Mouse (Mus musculus) liver, embryonic 13.5 days (tissue): ENCODE results near the gene Sdc1. TPM values are rescaled to one million over a fixed set of nuclear protein-coding genes. Genes with fewer than 3 reads are reported as not detected.

Experiments used
- ATAC-seq: fragments of 200-750 bp; cut with Nextera tagmentation; 2 replicates; pipeline ENCODE4 v1.8.0; 2017; ENCODE audit warnings: low read depth, mild to moderate bottlenecking, moderate number of reproducible peaks, moderate library complexity
- DNase-seq: peaks from one replicate; pipeline ENCODE4 v3.0.0; 2022
- H3K27ac ChIP-seq: fragments of 300-500 bp; sonication (generic); 2 replicates; pipeline ENCODE4 v1.5.1; 2015; ENCODE audit warnings: moderate library complexity, mild to moderate bottlenecking, inconsistent platforms
- H3K27me3 ChIP-seq: fragments of 300-500 bp; sonication (generic); 2 replicates; pipeline ENCODE4 v1.6.1; 2015; ENCODE audit warnings: mild to moderate bottlenecking, inconsistent platforms
- H3K36me3 ChIP-seq: fragments of 300-500 bp; sonication (generic); 2 replicates; pipeline ENCODE4 v1.6.1; 2015; ENCODE audit warnings: mild to moderate bottlenecking, inconsistent platforms
- H3K4me1 ChIP-seq: fragments of 300-500 bp; sonication (generic); replicated peaks from 2 replicates; pipeline ENCODE4 v1.6.1; 2015; ENCODE audit warnings: inconsistent platforms
- H3K4me2 ChIP-seq: fragments of 300-500 bp; sonication (generic); 2 replicates; pipeline ENCODE4 v1.6.1; 2015; ENCODE audit warnings: inconsistent platforms, mild to moderate bottlenecking, moderate library complexity
- H3K4me3 ChIP-seq: fragments of 300-500 bp; sonication (generic); replicated peaks from 2 replicates; pipeline ENCODE4 v1.5.1; 2015; ENCODE audit warnings: mild to moderate bottlenecking, inconsistent platforms
- H3K9ac ChIP-seq: fragments of 300-500 bp; sonication (generic); 2 replicates; pipeline ENCODE4 v1.6.1; 2015; ENCODE audit warnings: mild to moderate bottlenecking, inconsistent platforms
- H3K9me3 ChIP-seq: fragments of 300-500 bp; sonication (generic); replicated peaks from 2 replicates; pipeline ENCODE4 v1.6.1; 2016; ENCODE audit warnings: inconsistent platforms
- WGBS: fragments of 180-500 bp; shearing (Covaris S2); methylation state at CpG from one replicate; pipeline ENCODE4 v1.1.7; 2015; ENCODE audit not compliant: insufficient replicate concordance; 5-methylcytosine and 5-hydroxymethylcytosine counted together
- polyA plus RNA-seq: library from polyadenylated mRNA; unstranded; fragments of >200 nt; fragmentation: Nextera tagmentation; extraction: Ambion mirVana; gene quantifications from 2 replicates; pipeline ENCODE4 v1.2.1, GENCODE M21; 2015

Sdc1 gene
- polyA plus RNA-seq, 1 experiment from 2014 or later = 23.3 TPM

GRCm38 (mm10) chr12:8782565-8782964 is 11.4 kb downstream of the Sdc1 start:
- WGBS = 46% methylated on average over 3 of the region's 3 CpGs
- Histone ChIP-seq H3K9me3 (no peaks in the 10 kb centered on the region), H3K27ac (no peak overlapping the region), H3K9ac (no peak overlapping the region), H3K27me3 (no peaks in the 10 kb centered on the region), H3K4me2 (no peak overlapping the region), H3K4me3 (no peak overlapping the region), H3K36me3 (no peaks in the 10 kb centered on the region), H3K4me1 (peaks cover 66% of the 10 kb centered on the region)
- DNase-seq = no peak
- no peak for ATAC-seq

- DNase-seq (no peak), ATAC-seq (no peak)
- no peak overlapping the region for H3K4me2 ChIP-seq
- H3K36me3 ChIP-seq = no peaks in the 10 kb centered on the region
- H3K27me3 ChIP-seq = no peaks in the 10 kb centered on the region
- H3K9ac ChIP-seq = no peak overlapping the region
- H3K9me3 ChIP-seq = no peaks in the 10 kb centered on the region
- no peak overlapping the region for H3K4me3 ChIP-seq
- H3K4me1 ChIP-seq = peaks cover 60% of the 10 kb centered on the region
- H3K27ac ChIP-seq = no peak overlapping the region
- WGBS = 64% methylated on average over 9 of the region's 9 CpGs
Observed at GRCm38 (mm10) chr12:8784189-8784588, 13.1 kb downstream of the Sdc1 start.

- H3K9me3 ChIP-seq = no peaks in the 10 kb centered on the region
- H3K4me1 ChIP-seq = peaks cover 39% of the 10 kb centered on the region
- peaks cover 15% of the 10 kb centered on the region for H3K36me3 ChIP-seq
- H3K4me3 ChIP-seq = no peak overlapping the region
- H3K4me2 ChIP-seq = no peak overlapping the region
- H3K27ac ChIP-seq = no peak overlapping the region
- DNase-seq (no peak), ATAC-seq (no peak)
- H3K27me3 ChIP-seq = no peaks in the 10 kb centered on the region
- H3K9ac ChIP-seq = no peak overlapping the region
- WGBS = 60% methylated on average over 5 of the region's 5 CpGs
Observed at GRCm38 (mm10) chr12:8786476-8786875, 15.4 kb downstream of the Sdc1 start.

- Histone ChIP-seq H3K36me3 (peaks cover 19% of the 10 kb centered on the region), H3K27ac (no peak overlapping the region), H3K4me1 (peaks cover 33% of the 10 kb centered on the region), H3K27me3 (no peaks in the 10 kb centered on the region), H3K9me3 (no peaks in the 10 kb centered on the region), H3K4me2 (no peak overlapping the region), H3K9ac (no peak overlapping the region), H3K4me3 (no peak overlapping the region)
- WGBS = 70% methylated on average over 12 of the region's 12 CpGs
- ATAC-seq (no peak), DNase-seq (no peak)
Observed at GRCm38 (mm10) chr12:8786984-8787730, 16.0 kb downstream of the Sdc1 start.

- Histone ChIP-seq H3K27ac (no peak overlapping the region), H3K4me2 (no peak overlapping the region), H3K9me3 (no peaks in the 10 kb centered on the region), H3K36me3 (peaks cover 22% of the 10 kb centered on the region), H3K9ac (no peak overlapping the region), H3K4me1 (peaks cover 30% of the 10 kb centered on the region), H3K4me3 (no peak overlapping the region), H3K27me3 (no peaks in the 10 kb centered on the region)
- DNase-seq (no peak), ATAC-seq (no peak)
- 67% methylated on average over 3 of the region's 3 CpGs for WGBS
Observed at GRCm38 (mm10) chr12:8788469-8788868, 17.3 kb downstream of the Sdc1 start.

GRCm38 (mm10) chr12:8790615-8791014 is 19.5 kb downstream of the Sdc1 start:
- Histone ChIP-seq H3K27me3 (no peaks in the 10 kb centered on the region), H3K9ac (no peak overlapping the region), H3K4me2 (no peak overlapping the region), H3K4me1 (peaks cover 16% of the 10 kb centered on the region), H3K36me3 (peaks cover 22% of the 10 kb centered on the region), H3K27ac (no peak overlapping the region), H3K9me3 (no peaks in the 10 kb centered on the region), H3K4me3 (no peak overlapping the region)
- DNase-seq (no peak), ATAC-seq (no peak)
- 80% methylated on average over 12 of the region's 12 CpGs for WGBS

GRCm38 (mm10) chr12:8793410-8794051 is 22.4 kb downstream of the Sdc1 start:
- Histone ChIP-seq H3K4me1 (peaks cover 7% of the 10 kb centered on the region), H3K4me3 (no peak overlapping the region), H3K27me3 (no peaks in the 10 kb centered on the region), H3K9ac (no peak overlapping the region), H3K4me2 (no peak overlapping the region), H3K27ac (no peak overlapping the region; the same call in 1 of the 2 replicates), H3K36me3 (peaks cover 22% of the 10 kb centered on the region), H3K9me3 (no peaks in the 10 kb centered on the region)
- WGBS = 60% methylated on average over 2 of the region's 2 CpGs
- ATAC-seq = peak; percentile 70
- DNase-seq = no peak

GRCm38 (mm10) chr12:8797936-8798335 is 26.8 kb downstream of the Sdc1 start:
- DNase-seq (no peak), ATAC-seq (no peak)
- Histone ChIP-seq H3K27me3 (no peaks in the 10 kb centered on the region), H3K4me1 (peaks cover 7% of the 10 kb centered on the region), H3K4me2 (no peak overlapping the region), H3K36me3 (no peaks in the 10 kb centered on the region), H3K27ac (no peak overlapping the region), H3K4me3 (no peak overlapping the region), H3K9ac (no peak overlapping the region), H3K9me3 (no peaks in the 10 kb centered on the region)
- WGBS = 73% methylated on average over 7 of the region's 7 CpGs

- Histone ChIP-seq H3K27me3 (no peaks in the 10 kb centered on the region), H3K4me3 (no peak overlapping the region), H3K36me3 (no peaks in the 10 kb centered on the region), H3K9ac (no peak overlapping the region), H3K4me1 (peaks cover 1% of the 10 kb centered on the region), H3K9me3 (no peaks in the 10 kb centered on the region), H3K27ac (no peak overlapping the region), H3K4me2 (no peak overlapping the region)
- DNase-seq = no peak
- ATAC-seq = no peak
- WGBS = 41% methylated on average over 9 of the region's 9 CpGs
Observed at GRCm38 (mm10) chr12:8798486-8799020, 27.4 kb downstream of the Sdc1 start.

GRCm38 (mm10) chr12:8803421-8804076 is 32.4 kb downstream of the Sdc1 start:
- DNase-seq (no peak), ATAC-seq (no peak)
- Histone ChIP-seq H3K9me3 (no peaks in the 10 kb centered on the region), H3K4me1 (no peaks in the 10 kb centered on the region), H3K4me2 (no peak overlapping the region), H3K27me3 (no peaks in the 10 kb centered on the region), H3K4me3 (no peak overlapping the region), H3K9ac (no peak overlapping the region), H3K36me3 (no peaks in the 10 kb centered on the region), H3K27ac (no peak overlapping the region)
- WGBS = 55% methylated on average over 10 of the region's 10 CpGs

- no peaks in the 10 kb centered on the region for H3K9me3 ChIP-seq
- WGBS = 70% methylated on average over 3 of the region's 3 CpGs
- H3K4me2 ChIP-seq = no peak overlapping the region
- H3K36me3 ChIP-seq = no peaks in the 10 kb centered on the region
- no peak overlapping the region for H3K9ac ChIP-seq
- ATAC-seq (no peak), DNase-seq (no peak)
- no peaks in the 10 kb centered on the region for H3K27me3 ChIP-seq
- H3K27ac ChIP-seq = no peak overlapping the region
- H3K4me3 ChIP-seq = no peak overlapping the region
- H3K4me1 ChIP-seq = no peaks in the 10 kb centered on the region
Observed at GRCm38 (mm10) chr12:8804077-8804456, 32.9 kb downstream of the Sdc1 start.
